Mouse (Mus musculus) urinary bladder, adult 18-20 months (tissue): Measurements from ENCODE around the gene Slc9a2.
A peak's percentile ranks its signal among the peaks of the same experiment; 100 is the strongest.

Experiments
- DNase-seq, 2 experiments: peaks; one replicate each; pipeline ENCODE4 v3.0.0; 2022; ENCODE audit warnings: low spot score in 2 of 2, mixed read lengths in 2 of 2

The Slc9a2 gene

GRCm38 (mm10) chr1:40788956-40789355 lies 108.6 kb downstream of the Slc9a2 start:
- no peak for DNase-seq

- DNase-seq: no peak
Measured at GRCm38 (mm10) chr1:40789666-40790233, 109.4 kb downstream of the Slc9a2 start.

GRCm38 (mm10) chr1:40790324-40791141 lies 110.2 kb downstream of the Slc9a2 start, which contains the start of gene Mfsd9:
Gene Mfsd9 (minus strand): TSS chr1:40790687.
- peak; percentile 85 to 98 for DNase-seq

- DNase-seq: no peak
Measured at GRCm38 (mm10) chr1:40795508-40795907, 115.1 kb downstream of the Slc9a2 start.

- DNase-seq: peak in 1 of 2 experiments; percentile 15
Measured at GRCm38 (mm10) chr1:40797348-40797747, 117.0 kb downstream of the Slc9a2 start.

- DNase-seq: no peak
Measured at GRCm38 (mm10) chr1:40799121-40799520, 118.7 kb downstream of the Slc9a2 start.

GRCm38 (mm10) chr1:40800908-40801307 lies 120.5 kb downstream of the Slc9a2 start:
- DNase-seq: no peak

- DNase-seq: peak; percentile 15 to 23
Measured at GRCm38 (mm10) chr1:40802759-40803158, 122.4 kb downstream of the Slc9a2 start.

- no peak for DNase-seq
Measured at GRCm38 (mm10) chr1:40804118-40804517, 123.7 kb downstream of the Slc9a2 start.

- no peak for DNase-seq
Measured at GRCm38 (mm10) chr1:40805351-40805750, 125.0 kb downstream of the Slc9a2 start, which contains the start of gene Tmem182. Gene Tmem182 (plus strand): TSS chr1:40805601.

GRCm38 (mm10) chr1:40805891-40806290 lies 125.5 kb downstream of the Slc9a2 start:
- no peak for DNase-seq

GRCm38 (mm10) chr1:40808643-40809042 lies 128.3 kb downstream of the Slc9a2 start:
- DNase-seq: no peak

GRCm38 (mm10) chr1:40815071-40815845 lies 134.9 kb downstream of the Slc9a2 start:
- no peak for DNase-seq
